Mouse (Mus musculus) adrenal gland (tissue): ENCODE measurements around the gene Omt2a.
"Not testable (repeated sequence)": the region's sequence is repeated elsewhere in the genome, so short reads cannot be mapped to it uniquely, and the experiment has no call there.

Experiments
- intact Hi-C: fragments of 180-260 bp; cut with DNase I; formaldehyde crosslinking; loops from one replicate; pipeline ENCODE4 v1.15.1; 2025

The Omt2a gene

GRCm38 (mm10) chr9:78299143-78299542, 15.5 kb downstream of the Omt2a start:
- intact Hi-C loops = not testable (repeated sequence)

DNA sequence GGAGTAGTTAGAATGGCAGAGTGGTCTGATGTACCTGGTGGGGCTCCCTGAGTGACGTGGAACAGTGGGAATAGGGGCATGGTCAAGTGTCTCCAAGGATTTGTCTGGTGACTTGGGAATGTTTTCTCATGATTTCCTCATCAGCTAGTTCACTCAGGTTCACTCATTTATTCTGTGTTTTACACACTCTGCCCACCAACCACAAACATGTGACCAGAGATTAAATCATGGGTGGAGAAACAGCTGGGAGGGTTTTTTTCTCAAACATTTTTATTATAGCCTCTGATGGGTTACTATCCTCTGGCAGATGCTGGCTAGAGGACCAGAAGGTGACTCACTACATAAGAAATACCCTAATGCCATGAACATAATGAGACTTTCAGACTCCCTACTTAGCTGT, 16.4 kb downstream of the Omt2a start:
- intact Hi-C loops = no loop called here

- intact Hi-C loops = not testable (repeated sequence)
Measured at GRCm38 (mm10) chr9:78296089-78296488, 18.5 kb downstream of the Omt2a start.

GRCm38 (mm10) chr9:78294781-78295180, 19.8 kb downstream of the Omt2a start:
- intact Hi-C loops = not testable (repeated sequence)

GRCm38 (mm10) chr9:78293683-78294082, 20.9 kb downstream of the Omt2a start:
- intact Hi-C loops = not testable (repeated sequence)

- intact Hi-C loops = not testable (repeated sequence)
Measured at GRCm38 (mm10) chr9:78292462-78292861, 22.1 kb downstream of the Omt2a start.

DNA sequence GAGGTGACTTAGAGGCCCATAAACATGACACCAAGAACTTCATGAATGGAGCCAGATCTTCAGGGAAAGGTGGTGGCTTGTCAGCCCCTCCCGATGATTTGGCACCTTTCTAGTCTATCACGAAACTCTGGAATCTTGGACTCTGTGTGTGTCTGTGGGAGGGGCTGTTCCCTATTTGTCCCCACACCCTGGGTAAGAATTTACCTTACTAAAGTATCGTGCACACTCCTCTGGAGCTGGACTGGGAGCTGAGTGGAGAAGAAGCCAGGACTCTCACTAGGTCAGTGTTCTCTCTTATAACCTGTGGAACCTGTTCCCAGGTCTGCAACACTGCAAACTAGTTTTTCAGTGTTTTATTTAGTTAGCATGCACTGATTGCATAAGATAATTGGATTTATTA, 24.9 kb downstream of the Omt2a start, which contains the start of gene Gm10639:
Gene Gm10639 (plus strand): TSS at position 201 of the 400 bp plus-strand sequence.
- intact Hi-C loops = not testable (repeated sequence)

- intact Hi-C loops = not testable (repeated sequence)
Measured at GRCm38 (mm10) chr9:78289063-78289462, 25.5 kb downstream of the Omt2a start.

GRCm38 (mm10) chr9:78282002-78282711, 32.4 kb downstream of the Omt2a start:
- intact Hi-C loops = not testable (repeated sequence)

DNA sequence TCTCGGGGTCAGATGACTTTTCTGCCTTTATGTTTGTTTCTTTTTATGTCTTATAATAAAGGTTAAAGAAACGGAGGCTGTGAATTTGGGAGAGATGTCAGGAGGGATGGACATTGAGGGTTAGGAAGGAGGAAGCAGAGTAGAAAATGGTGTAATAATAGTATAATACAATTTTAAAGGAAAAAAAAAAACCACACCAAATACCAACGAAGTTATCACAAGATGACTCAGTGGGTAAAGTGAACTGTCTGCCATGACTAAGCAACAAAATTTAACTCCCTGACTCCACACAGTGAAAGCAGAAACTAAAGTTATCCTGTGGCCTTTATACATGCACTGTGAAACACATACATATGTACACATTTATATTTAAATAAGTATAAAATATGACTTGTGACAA, 43.7 kb downstream of the Omt2a start:
- intact Hi-C loops = not testable (repeated sequence)
